Mouse (Mus musculus) CH12.LX (cell line): ENCODE results near the gene Gm21915. TPM values are rescaled to one million over a fixed set of nuclear protein-coding genes. Genes with fewer than 3 reads are reported as not detected.

Source experiments
- DNase-seq: peaks from one replicate; pipeline ENCODE4 v3.0.0-alpha.2; 2013; ENCODE audit errors: extremely low read depth
- H3K27ac ChIP-seq: 2 replicates; pipeline ENCODE4 v1.5.1; 2012; ENCODE audit warnings: low read depth, mild to moderate bottlenecking, control low read depth, moderate library complexity; ENCODE audit not compliant: insufficient read depth
- H3K27me3 ChIP-seq: replicated peaks from 2 replicates; pipeline ENCODE3; 2012; ENCODE audit warnings: inconsistent platforms
- H3K36me3 ChIP-seq, 2 experiments: replicated peaks in 1 of 2; 2 replicates each; pipeline versions ENCODE3 to v1.6.1; 2012; ENCODE audit warnings: inconsistent platforms in 1 of 2, low read length in 1 of 2, mild to moderate bottlenecking in 1 of 2, mixed read lengths in 1 of 2, moderate library complexity in 1 of 2; ENCODE audit not compliant: control insufficient read depth in 1 of 2, insufficient read depth in 1 of 2
- H3K4me1 ChIP-seq, 2 experiments: 2 replicates each; pipeline ENCODE4 v1.6.1; 2012; ENCODE audit warnings: inconsistent platforms in 1 of 2, moderate library complexity in 1 of 2; ENCODE audit not compliant: insufficient read depth in 2 of 2, control insufficient read depth in 1 of 2
- H3K4me2 ChIP-seq: 2 replicates; pipeline ENCODE4 v1.6.1; 2012; ENCODE audit warnings: low read depth, mild to moderate bottlenecking, control low read depth; ENCODE audit not compliant: poor library complexity, insufficient read depth, severe bottlenecking
- H3K4me3 ChIP-seq, 3 experiments: fragments of 150-350 bp in 1 of 3; sonication (generic) in 1 of 3; replicated peaks in 1 of 3; 2 replicates each; pipeline versions ENCODE3 to v1.5.1; 2011 to 2012; ENCODE audit warnings: low read depth in 2 of 3, low read length in 2 of 3, mild to moderate bottlenecking in 2 of 3, moderate library complexity in 2 of 3, control low read depth in 1 of 3, improper control_type of control experiment in 1 of 3, inconsistent platforms in 1 of 3, mixed read lengths in 1 of 3; ENCODE audit not compliant: poor library complexity in 1 of 3
- H3K79me2 ChIP-seq: replicated peaks from 2 replicates; pipeline ENCODE4 v1.6.1; 2012; ENCODE audit warnings: mild to moderate bottlenecking, moderate library complexity; ENCODE audit not compliant: control insufficient read depth, poor library complexity, insufficient read depth, severe bottlenecking; ENCODE audit errors: extremely low read depth
- H3K9ac ChIP-seq: 2 replicates; pipeline ENCODE4 v1.6.1; 2012; ENCODE audit warnings: low read depth, mild to moderate bottlenecking, control low read depth, moderate library complexity; ENCODE audit not compliant: insufficient read depth
- H3K9me3 ChIP-seq: replicated peaks from 2 replicates; pipeline ENCODE3; 2012; ENCODE audit warnings: low read length, inconsistent platforms, mixed read lengths
- BHLHE40 ChIP-seq: IDR thresholded peaks from 2 replicates; pipeline ENCODE4 v1.6.1; 2011; ENCODE audit warnings: mild to moderate bottlenecking, low read depth, low read length, improper control_type of control experiment
- CHD1 ChIP-seq: IDR thresholded peaks from 2 replicates; pipeline ENCODE4 v1.6.1; 2012; ENCODE audit warnings: low read depth, low read length, improper control_type of control experiment, inconsistent platforms
- CHD2 ChIP-seq: IDR thresholded peaks from 2 replicates; pipeline ENCODE4 v1.6.1; 2011; ENCODE audit warnings: low read length, improper control_type of control experiment
- EP300 ChIP-seq: IDR thresholded peaks from 2 replicates; pipeline ENCODE4 v1.6.1; 2011; ENCODE audit warnings: low read length, improper control_type of control experiment
- MAFK ChIP-seq: IDR thresholded peaks from 2 replicates; pipeline ENCODE4 v1.6.1; 2011; ENCODE audit warnings: low read length, improper control_type of control experiment; ENCODE audit not compliant: insufficient replicate concordance
- MAZ ChIP-seq: IDR thresholded peaks from 2 replicates; pipeline ENCODE4 v1.6.1; 2012; ENCODE audit warnings: low read depth, mild to moderate bottlenecking, inconsistent platforms, low read length, improper control_type of control experiment, moderate library complexity
- NELFE ChIP-seq: IDR thresholded peaks from 2 replicates; pipeline ENCODE4 v1.6.1; 2011; ENCODE audit warnings: low read depth, low read length, improper control_type of control experiment
- NRF1 ChIP-seq: IDR thresholded peaks from 2 replicates; pipeline ENCODE4 v1.6.1; 2014; ENCODE audit warnings: low read depth, mild to moderate bottlenecking, inconsistent platforms, low read length, improper control_type of control experiment, moderate library complexity
- POLR2A ChIP-seq: IDR thresholded peaks from 2 replicates; pipeline ENCODE4 v1.6.1; 2011; ENCODE audit warnings: low read depth, mild to moderate bottlenecking, improper control_type of control experiment, low read length
- POLR2AphosphoS2 ChIP-seq: IDR thresholded peaks from 2 replicates; pipeline ENCODE4 v1.6.1; 2011; ENCODE audit warnings: low read depth, low read length, improper control_type of control experiment
- RAD21 ChIP-seq: IDR thresholded peaks from 2 replicates; pipeline ENCODE4 v1.6.1; 2011; ENCODE audit warnings: low read depth, mild to moderate bottlenecking, low read length, improper control_type of control experiment, moderate library complexity
- SIN3A ChIP-seq: IDR thresholded peaks from 2 replicates; pipeline ENCODE4 v1.6.1; 2012; ENCODE audit warnings: low read length, improper control_type of control experiment, inconsistent platforms
- SMC3 ChIP-seq: IDR thresholded peaks from 2 replicates; pipeline ENCODE4 v1.6.1; 2011; ENCODE audit warnings: low read depth, low read length, improper control_type of control experiment
- TBP ChIP-seq: conservative IDR thresholded peaks from 2 replicates; pipeline ENCODE4 v1.6.1; 2011; ENCODE audit warnings: low read depth, low read length, improper control_type of control experiment
- TCF12 ChIP-seq: IDR thresholded peaks from 2 replicates; pipeline ENCODE4 v1.6.1; 2014; ENCODE audit warnings: low read depth, mild to moderate bottlenecking, inconsistent platforms, low read length, improper control_type of control experiment
- UBTF ChIP-seq: IDR thresholded peaks from 2 replicates; pipeline ENCODE4 v1.6.1; 2012; ENCODE audit warnings: low read depth, mild to moderate bottlenecking, inconsistent platforms, low read length, improper control_type of control experiment, moderate library complexity
- ZMIZ1 ChIP-seq: IDR thresholded peaks from 2 replicates; pipeline ENCODE4 v1.6.1; 2012; ENCODE audit warnings: low read depth, mild to moderate bottlenecking, inconsistent platforms, low read length, improper control_type of control experiment
- dilution Hi-C: fragments of 300-500 bp; cut with MboI; formaldehyde crosslinking; loops from 2 replicates; pipeline ENCODE4 v1.14.3; 2020; ENCODE audit warnings: low sequenced_read_pairs; ENCODE audit not compliant: extremely low pct_unique_long_range_greater_than_20kb, extremely low pct_ligation_motif_present
- in situ Hi-C: fragments of 300-500 bp; cut with MboI; formaldehyde crosslinking; loops from 3 replicates; pipeline ENCODE4 v1.14.3; 2019; ENCODE audit warnings: low sequenced_read_pairs, low pct_ligation_motif_present, low pct_unique_long_range_greater_than_20kb, mixed read lengths
- polyA plus RNA-seq: library from polyadenylated mRNA; unstranded; fragments of >175 nt; gene quantifications from 2 replicates; pipeline ENCODE4 v1.2.1, GENCODE M21; 2012; ENCODE audit warnings: low read depth; ENCODE audit not compliant: insufficient read length
- total RNA-seq, 2 experiments: library from RNA; depleted of rRNA; stranded (reverse); fragments of 300-350 nt in 1 of 2; fragments of >200 nt in 1 of 2; gene quantifications; 2 replicates each; pipeline ENCODE4 v1.2.3; 2012 to 2014

Gm21915 gene
- total and polyA plus RNA-seq, 3 experiments, result not detected

- H3K36me3 ChIP-seq, result no peaks in the 10 kb centered on the region
- dilution Hi-C loops, result no loop called here
- H3K27ac ChIP-seq, result no peak overlapping the region
- H3K79me2 ChIP-seq, result no peaks in the 10 kb centered on the region
- no peaks in the 10 kb centered on the region for H3K9me3 ChIP-seq
- no peak overlapping the region for H3K4me2 ChIP-seq
- no peak for DNase-seq
- TF ChIP-seq TCF12 (no peak), POLR2A (no peak), EP300 (no peak), RAD21 (no peak), BHLHE40 (no peak), NELFE (no peak)
- TF ChIP-seq, all 38 proteins: peak for 0
- Histone ChIP-seq H3K9ac (no peak overlapping the region), H3K4me1 (peaks cover 12 to 33% of the 10 kb centered on the region in 2 experiments), H3K27me3 (peaks cover 25% of the 10 kb centered on the region), H3K4me3 (no peak overlapping the region)
- in situ Hi-C loops, result loop anchor here (5.0 kb wide), 1 partner anchor 131 kb away; no protein-coding TSS in a partner anchor
These were observed 43.8 kb upstream of the Gm21915 start for GRCm38 (mm10) chr9:40626566-40626965.

GRCm38 (mm10) chr9:40627146-40627713, 43.2 kb upstream of the Gm21915 start:
- in situ Hi-C loops (loop anchor here (5.0 kb wide), 1 partner anchor 130 kb away; no protein-coding TSS in a partner anchor), dilution Hi-C loops (no loop called here)
- DNase-seq, result no peak
- H3K27ac ChIP-seq, result no peak overlapping the region
- H3K79me2 ChIP-seq, result no peaks in the 10 kb centered on the region
- H3K4me2 ChIP-seq, result no peak overlapping the region
- no peak for TF ChIP-seq SMC3
- no peak for TF ChIP-seq SIN3A
- no peak for TF ChIP-seq UBTF
- no peak for TF ChIP-seq ZMIZ1
- TF ChIP-seq POLR2AphosphoS2, result no peak
- TF ChIP-seq TBP, result no peak
- TF ChIP-seq BHLHE40, result no peak
- TF ChIP-seq NRF1, result no peak
- no peak for TF ChIP-seq CHD1
- no peak for TF ChIP-seq EP300
- TF ChIP-seq MAFK, result no peak
- no peak for TF ChIP-seq CHD2
- TF ChIP-seq MAZ, result no peak
- no peak overlapping the region for H3K4me3 ChIP-seq
- no peaks in the 10 kb centered on the region for H3K9me3 ChIP-seq
- no peak overlapping the region for H3K9ac ChIP-seq
- no peaks in the 10 kb centered on the region for H3K36me3 ChIP-seq
- H3K4me1 ChIP-seq, result peaks cover 12 to 36% of the 10 kb centered on the region in 2 experiments
- peaks cover 20% of the 10 kb centered on the region for H3K27me3 ChIP-seq
